Mouse (Mus musculus) brain, embryonic 14.5 days (tissue): ENCODE results near the gene Olfr519.

Experiments used
- CTCF ChIP-seq: fragments of 200-500 bp; IDR thresholded peaks from 2 replicates; pipeline ENCODE4 v1.5.1; 2012; ENCODE audit warnings: inconsistent platforms, mild to moderate bottlenecking, moderate library complexity, borderline replicate concordance; ENCODE audit not compliant: insufficient read depth, insufficient read length; ENCODE audit errors: extremely low read depth
- POLR2A ChIP-seq: fragments of 200-500 bp; IDR thresholded peaks from 2 replicates; pipeline ENCODE4 v1.6.1; 2012; ENCODE audit warnings: mild to moderate bottlenecking, inconsistent platforms, borderline replicate concordance; ENCODE audit not compliant: poor library complexity, insufficient read depth, insufficient read length, severe bottlenecking; ENCODE audit errors: extremely low read depth

DNA sequence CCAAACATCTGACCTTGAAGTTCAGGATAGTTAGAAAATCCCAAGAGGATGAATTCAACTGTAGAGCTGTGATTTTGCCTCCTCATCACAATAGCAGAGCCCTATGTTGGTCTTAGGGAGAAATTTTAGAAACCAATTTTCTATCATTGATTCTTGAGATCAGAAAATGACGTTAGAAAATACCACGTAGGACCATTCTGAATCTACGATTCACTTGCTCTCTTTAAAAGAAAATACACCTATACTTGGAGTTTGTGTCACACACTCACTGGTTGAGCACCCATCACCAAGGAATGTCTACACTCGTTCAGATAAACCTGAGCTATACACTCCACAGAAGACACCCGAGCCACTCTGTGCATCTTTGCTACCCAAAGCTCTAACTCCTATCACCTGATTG, at the start of gene Olfr519:
- TF ChIP-seq CTCF (no peak), POLR2A (no peak)
